Mouse (Mus musculus): ENCODE data around the gene Ghr. TPM values are rescaled to one million over a fixed set of nuclear protein-coding genes. Genes with fewer than 3 reads are reported as not detected.
A peak's percentile ranks its signal among the peaks of the same experiment; 100 is the strongest.

Ghr gene
- polyA plus RNA-seq, 1 experiment from 2014 or later = 81.9 TPM

GRCm38 (mm10) chr15:3356073-3356766 is 227.1 kb downstream of the Ghr start:
- no peak overlapping the region for H3K27ac ChIP-seq (ENCODE audit: low read depth, low read length)
- TF ChIP-seq CTCF (IDR thresholded peaks at IDR 0.05; ENCODE audit: low read depth) = peak; percentile 76
- no peak for ATAC-seq
- H3K36me3 ChIP-seq (ENCODE audit: control insufficient read depth, insufficient read depth) = no peaks in the 10 kb centered on the region
- no peak overlapping the region for H3K4me3 ChIP-seq (ENCODE audit: low read depth, low read length)
- WGBS = 62% methylated on average over 4 of the region's 4 CpGs
- H3K4me2 ChIP-seq (replicated peaks; ENCODE audit: low read depth) = peak overlapping the region; percentile 50
- no peaks in the 10 kb centered on the region for H3K27me3 ChIP-seq (replicated peaks; ENCODE audit: control insufficient read depth, insufficient read depth, low read length)
- H3K9me3 ChIP-seq (ENCODE audit: control insufficient read depth) = no peaks in the 10 kb centered on the region
- H3K4me1 ChIP-seq (replicated peaks; ENCODE audit: control insufficient read depth, insufficient read depth, low read length) = 0 out of 2 replicates have a peak, but pooled peaks cover 3% of the 10 kb centered on the region
- no peak overlapping the region for H3K9ac ChIP-seq (ENCODE audit: low read depth, low read length)

- no peak for ATAC-seq
- no peaks in the 10 kb centered on the region for H3K36me3 ChIP-seq (ENCODE audit: control insufficient read depth, insufficient read depth)
- H3K4me2 ChIP-seq (replicated peaks; ENCODE audit: low read depth) = no peak overlapping the region
- no peak overlapping the region for H3K9ac ChIP-seq (ENCODE audit: low read depth, low read length)
- TF ChIP-seq CTCF (IDR thresholded peaks at IDR 0.05; ENCODE audit: low read depth) = no peak
- H3K4me3 ChIP-seq (ENCODE audit: low read depth, low read length) = no peak overlapping the region
- H3K9me3 ChIP-seq (ENCODE audit: control insufficient read depth) = no peaks in the 10 kb centered on the region
- no peaks in the 10 kb centered on the region for H3K27me3 ChIP-seq (replicated peaks; ENCODE audit: control insufficient read depth, insufficient read depth, low read length)
- no peak overlapping the region for H3K27ac ChIP-seq (ENCODE audit: low read depth, low read length)
- 79% methylated on average over 2 of the region's 2 CpGs for WGBS
- H3K4me1 ChIP-seq (replicated peaks; ENCODE audit: control insufficient read depth, insufficient read depth, low read length) = 0 out of 2 replicates have a peak, but pooled peaks cover 3% of the 10 kb centered on the region
These were observed 229.6 kb downstream of the Ghr start for GRCm38 (mm10) chr15:3353696-3354095.

- no peak overlapping the region for H3K9ac ChIP-seq (ENCODE audit: low read depth, low read length)
- 76% methylated on average over 6 of the region's 6 CpGs for WGBS
- no peak for TF ChIP-seq CTCF (IDR thresholded peaks at IDR 0.05; ENCODE audit: low read depth)
- no peak overlapping the region for H3K27ac ChIP-seq (ENCODE audit: low read depth, low read length)
- no peaks in the 10 kb centered on the region for H3K27me3 ChIP-seq (replicated peaks; ENCODE audit: control insufficient read depth, insufficient read depth, low read length)
- H3K4me2 ChIP-seq (replicated peaks; ENCODE audit: low read depth) = no peak overlapping the region
- ATAC-seq = no peak
- H3K36me3 ChIP-seq (ENCODE audit: control insufficient read depth, insufficient read depth) = no peaks in the 10 kb centered on the region
- no peaks in the 10 kb centered on the region for H3K4me1 ChIP-seq (replicated peaks; ENCODE audit: control insufficient read depth, insufficient read depth, low read length)
- no peaks in the 10 kb centered on the region for H3K9me3 ChIP-seq (ENCODE audit: control insufficient read depth)
- H3K4me3 ChIP-seq (ENCODE audit: low read depth, low read length) = no peak overlapping the region
These were observed 233.8 kb downstream of the Ghr start for GRCm38 (mm10) chr15:3349306-3350064.

GRCm38 (mm10) chr15:3346682-3347081 is 236.6 kb downstream of the Ghr start:
- Histone ChIP-seq H3K4me1 (replicated peaks; ENCODE audit: control insufficient read depth, insufficient read depth, low read length) (no peaks in the 10 kb centered on the region), H3K4me3 (ENCODE audit: low read depth, low read length) (no peak overlapping the region), H3K27ac (ENCODE audit: low read depth, low read length) (no peak overlapping the region), H3K36me3 (ENCODE audit: control insufficient read depth, insufficient read depth) (no peaks in the 10 kb centered on the region), H3K27me3 (replicated peaks; ENCODE audit: control insufficient read depth, insufficient read depth, low read length) (no peaks in the 10 kb centered on the region), H3K9me3 (ENCODE audit: control insufficient read depth) (no peaks in the 10 kb centered on the region), H3K4me2 (replicated peaks; ENCODE audit: low read depth) (no peak overlapping the region), H3K9ac (ENCODE audit: low read depth, low read length) (no peak overlapping the region)
- TF ChIP-seq CTCF (IDR thresholded peaks at IDR 0.05; ENCODE audit: low read depth) = no peak
- WGBS = 56% methylated on average over 3 of the region's 3 CpGs
- ATAC-seq = no peak

GRCm38 (mm10) chr15:3344555-3344954 is 238.7 kb downstream of the Ghr start:
- H3K36me3 ChIP-seq (ENCODE audit: control insufficient read depth, insufficient read depth) = peaks cover 4% of the 10 kb centered on the region; the same call in 1 of the 2 replicates
- no peaks in the 10 kb centered on the region for H3K9me3 ChIP-seq (ENCODE audit: control insufficient read depth)
- H3K4me1 ChIP-seq (replicated peaks; ENCODE audit: control insufficient read depth, insufficient read depth, low read length) = no peaks in the 10 kb centered on the region
- H3K27ac ChIP-seq (ENCODE audit: low read depth, low read length) = no peak overlapping the region
- WGBS = 87% methylated on average over 4 of the region's 4 CpGs
- TF ChIP-seq CTCF (IDR thresholded peaks at IDR 0.05; ENCODE audit: low read depth) = no peak
- no peak overlapping the region for H3K4me3 ChIP-seq (ENCODE audit: low read depth, low read length)
- H3K9ac ChIP-seq (ENCODE audit: low read depth, low read length) = no peak overlapping the region
- no peak overlapping the region for H3K4me2 ChIP-seq (replicated peaks; ENCODE audit: low read depth)
- no peaks in the 10 kb centered on the region for H3K27me3 ChIP-seq (replicated peaks; ENCODE audit: control insufficient read depth, insufficient read depth, low read length)
- ATAC-seq = no peak

- Histone ChIP-seq H3K4me2 (replicated peaks; ENCODE audit: low read depth) (no peak overlapping the region), H3K27ac (ENCODE audit: low read depth, low read length) (no peak overlapping the region), H3K36me3 (ENCODE audit: control insufficient read depth, insufficient read depth) (peaks cover 19% of the 10 kb centered on the region), H3K9ac (ENCODE audit: low read depth, low read length) (no peak overlapping the region), H3K4me1 (replicated peaks; ENCODE audit: control insufficient read depth, insufficient read depth, low read length) (no peaks in the 10 kb centered on the region), H3K9me3 (ENCODE audit: control insufficient read depth) (no peaks in the 10 kb centered on the region), H3K4me3 (ENCODE audit: low read depth, low read length) (no peak overlapping the region), H3K27me3 (replicated peaks; ENCODE audit: control insufficient read depth, insufficient read depth, low read length) (no peaks in the 10 kb centered on the region)
- no peak for ATAC-seq
- WGBS = 75% methylated on average over 4 of the region's 4 CpGs
- TF ChIP-seq CTCF (IDR thresholded peaks at IDR 0.05; ENCODE audit: low read depth) = no peak
These were observed 241.3 kb downstream of the Ghr start for GRCm38 (mm10) chr15:3341806-3342582.

All from intestine, postnatal 0 days (tissue).